Mouse (Mus musculus): ENCODE measurements around the gene Bcl3. TPM values are rescaled to one million over a fixed set of nuclear protein-coding genes. Genes with fewer than 3 reads are reported as not detected.

The Bcl3 gene
- 0.71 and 1.2 TPM in 2 replicates for polyA plus RNA-seq (2014; fragmentation: Nextera tagmentation; extraction: Ambion mirVana)

GRCm38 (mm10) chr7:19822604-19823058 is at the start of gene Bcl3:
Gene Bcl3 (minus strand): TSS chr7:19822770.
- peak within 1 kb of the TSS; percentile 48 for H3K9ac ChIP-seq (ENCODE audit: low read length)
- DNase-seq (ENCODE audit: low spot score) (no peak), ATAC-seq (ENCODE audit: insufficient number of reproducible peaks, low FRiP score, low TSS enrichment, low read depth) (no peak)
- H3K4me1 ChIP-seq (ENCODE audit: control insufficient read depth, insufficient read depth, low read length): peaks cover 13% of the 10 kb centered on the region
- H3K4me2 ChIP-seq (ENCODE audit: low read depth, severe bottlenecking): peak within 1 kb of the TSS; percentile 53
- H3K9me3 ChIP-seq (ENCODE audit: control insufficient read depth, low read length): no peaks in the 10 kb centered on the region; the same call in 1 of the 2 replicates
- H3K4me3 ChIP-seq (ENCODE audit: low read depth, low read length): peak within 1 kb of the TSS; percentile 26
- H3K27me3 ChIP-seq (ENCODE audit: control insufficient read depth, insufficient read depth, low read length): peaks cover 25% of the 10 kb centered on the region
- no peak within 1 kb of the TSS for H3K27ac ChIP-seq (replicated peaks; ENCODE audit: low read depth, low read length)
- no peaks in the 10 kb centered on the region for H3K36me3 ChIP-seq (ENCODE audit: control insufficient read depth, insufficient read depth, low read length)
- WGBS: 1% methylated on average over 24 of the region's 42 CpGs

GRCm38 (mm10) chr7:19871943-19872601 is 49.5 kb upstream of the Bcl3 start:
- Histone ChIP-seq H3K9me3 (ENCODE audit: control insufficient read depth, low read length) (no peaks in the 10 kb centered on the region), H3K4me2 (ENCODE audit: low read depth, severe bottlenecking) (no peak overlapping the region), H3K9ac (ENCODE audit: low read length) (no peak overlapping the region), H3K27me3 (ENCODE audit: control insufficient read depth, insufficient read depth, low read length) (no peaks in the 10 kb centered on the region), H3K4me3 (ENCODE audit: low read depth, low read length) (no peak overlapping the region), H3K4me1 (ENCODE audit: control insufficient read depth, insufficient read depth, low read length) (no peaks in the 10 kb centered on the region), H3K27ac (replicated peaks; ENCODE audit: low read depth, low read length) (no peak overlapping the region), H3K36me3 (ENCODE audit: control insufficient read depth, insufficient read depth, low read length) (no peaks in the 10 kb centered on the region)
- ATAC-seq (ENCODE audit: insufficient number of reproducible peaks, low FRiP score, low TSS enrichment, low read depth): no peak
- DNase-seq (ENCODE audit: low spot score): peak; percentile 46
- WGBS: 55% methylated on average over 5 of the region's 5 CpGs

- 71% methylated on average over 10 of the region's 10 CpGs for WGBS
- Histone ChIP-seq H3K9ac (ENCODE audit: low read length) (no peak overlapping the region), H3K27me3 (ENCODE audit: control insufficient read depth, insufficient read depth, low read length) (no peaks in the 10 kb centered on the region), H3K4me2 (ENCODE audit: low read depth, severe bottlenecking) (no peak overlapping the region), H3K36me3 (ENCODE audit: control insufficient read depth, insufficient read depth, low read length) (no peaks in the 10 kb centered on the region), H3K4me3 (ENCODE audit: low read depth, low read length) (no peak overlapping the region), H3K9me3 (ENCODE audit: control insufficient read depth, low read length) (no peaks in the 10 kb centered on the region), H3K4me1 (ENCODE audit: control insufficient read depth, insufficient read depth, low read length) (no peaks in the 10 kb centered on the region), H3K27ac (replicated peaks; ENCODE audit: low read depth, low read length) (no peak overlapping the region)
- DNase-seq (ENCODE audit: low spot score): no peak
- no peak for ATAC-seq (ENCODE audit: insufficient number of reproducible peaks, low FRiP score, low TSS enrichment, low read depth)
Measured at GRCm38 (mm10) chr7:19871137-19871621, 48.6 kb upstream of the Bcl3 start.

- 89% methylated on average over 16 of the region's 16 CpGs for WGBS
- Histone ChIP-seq H3K4me1 (ENCODE audit: control insufficient read depth, insufficient read depth, low read length) (no peaks in the 10 kb centered on the region), H3K4me2 (ENCODE audit: low read depth, severe bottlenecking) (no peak overlapping the region), H3K27ac (replicated peaks; ENCODE audit: low read depth, low read length) (no peak overlapping the region), H3K9me3 (ENCODE audit: control insufficient read depth, low read length) (no peaks in the 10 kb centered on the region), H3K27me3 (ENCODE audit: control insufficient read depth, insufficient read depth, low read length) (no peaks in the 10 kb centered on the region), H3K9ac (ENCODE audit: low read length) (no peak overlapping the region), H3K4me3 (ENCODE audit: low read depth, low read length) (no peak overlapping the region), H3K36me3 (ENCODE audit: control insufficient read depth, insufficient read depth, low read length) (no peaks in the 10 kb centered on the region)
- no peak for DNase-seq (ENCODE audit: low spot score)
- ATAC-seq (ENCODE audit: insufficient number of reproducible peaks, low FRiP score, low TSS enrichment, low read depth): no peak
Measured at GRCm38 (mm10) chr7:19867751-19868399, 45.3 kb upstream of the Bcl3 start.

- Histone ChIP-seq H3K4me1 (ENCODE audit: control insufficient read depth, insufficient read depth, low read length) (no peaks in the 10 kb centered on the region), H3K4me2 (ENCODE audit: low read depth, severe bottlenecking) (no peak overlapping the region), H3K27ac (replicated peaks; ENCODE audit: low read depth, low read length) (no peak overlapping the region), H3K4me3 (ENCODE audit: low read depth, low read length) (no peak overlapping the region), H3K9me3 (ENCODE audit: control insufficient read depth, low read length) (no peaks in the 10 kb centered on the region), H3K9ac (ENCODE audit: low read length) (no peak overlapping the region), H3K27me3 (ENCODE audit: control insufficient read depth, insufficient read depth, low read length) (no peaks in the 10 kb centered on the region), H3K36me3 (ENCODE audit: control insufficient read depth, insufficient read depth, low read length) (no peaks in the 10 kb centered on the region)
- WGBS: 90% methylated on average over 6 of the region's 6 CpGs
- DNase-seq (ENCODE audit: low spot score): no peak
- no peak for ATAC-seq (ENCODE audit: insufficient number of reproducible peaks, low FRiP score, low TSS enrichment, low read depth)
Measured at GRCm38 (mm10) chr7:19866490-19866889, 43.9 kb upstream of the Bcl3 start.

GRCm38 (mm10) chr7:19865246-19866036 is 42.9 kb upstream of the Bcl3 start:
- no peak overlapping the region for H3K9ac ChIP-seq (ENCODE audit: low read length)
- no peak overlapping the region for H3K4me2 ChIP-seq (ENCODE audit: low read depth, severe bottlenecking)
- H3K27me3 ChIP-seq (ENCODE audit: control insufficient read depth, insufficient read depth, low read length): no peaks in the 10 kb centered on the region
- H3K36me3 ChIP-seq (ENCODE audit: control insufficient read depth, insufficient read depth, low read length): no peaks in the 10 kb centered on the region
- no peaks in the 10 kb centered on the region for H3K4me1 ChIP-seq (ENCODE audit: control insufficient read depth, insufficient read depth, low read length)
- DNase-seq (ENCODE audit: low spot score): no peak
- ATAC-seq (ENCODE audit: insufficient number of reproducible peaks, low FRiP score, low TSS enrichment, low read depth): no peak
- H3K4me3 ChIP-seq (ENCODE audit: low read depth, low read length): no peak overlapping the region
- H3K27ac ChIP-seq (replicated peaks; ENCODE audit: low read depth, low read length): no peak overlapping the region
- WGBS: 81% methylated on average over 8 of the region's 8 CpGs
- H3K9me3 ChIP-seq (ENCODE audit: control insufficient read depth, low read length): no peaks in the 10 kb centered on the region

- no peaks in the 10 kb centered on the region for H3K27me3 ChIP-seq (ENCODE audit: control insufficient read depth, insufficient read depth, low read length)
- no peak overlapping the region for H3K9ac ChIP-seq (ENCODE audit: low read length)
- no peak for ATAC-seq (ENCODE audit: insufficient number of reproducible peaks, low FRiP score, low TSS enrichment, low read depth)
- 45% methylated on average over 2 of the region's 2 CpGs for WGBS
- H3K4me3 ChIP-seq (ENCODE audit: low read depth, low read length): no peak overlapping the region
- no peaks in the 10 kb centered on the region for H3K4me1 ChIP-seq (ENCODE audit: control insufficient read depth, insufficient read depth, low read length)
- H3K36me3 ChIP-seq (ENCODE audit: control insufficient read depth, insufficient read depth, low read length): no peaks in the 10 kb centered on the region
- no peak overlapping the region for H3K27ac ChIP-seq (replicated peaks; ENCODE audit: low read depth, low read length)
- H3K9me3 ChIP-seq (ENCODE audit: control insufficient read depth, low read length): no peaks in the 10 kb centered on the region
- no peak overlapping the region for H3K4me2 ChIP-seq (ENCODE audit: low read depth, severe bottlenecking)
- DNase-seq (ENCODE audit: low spot score): no peak
Measured at GRCm38 (mm10) chr7:19864241-19864640, 41.7 kb upstream of the Bcl3 start.

GRCm38 (mm10) chr7:19861199-19861598 is 38.6 kb upstream of the Bcl3 start, which contains the start of gene Ceacam16:
Gene Ceacam16 (minus strand): TSS chr7:19861299.
- no peak for ATAC-seq (ENCODE audit: insufficient number of reproducible peaks, low FRiP score, low TSS enrichment, low read depth)
- Histone ChIP-seq H3K9me3 (ENCODE audit: control insufficient read depth, low read length) (no peaks in the 10 kb centered on the region), H3K9ac (ENCODE audit: low read length) (no peak within 1 kb of the TSS), H3K4me3 (ENCODE audit: low read depth, low read length) (no peak within 1 kb of the TSS), H3K27me3 (ENCODE audit: control insufficient read depth, insufficient read depth, low read length) (0 out of 2 replicates have a peak, but pooled peaks cover 2% of the 10 kb centered on the region), H3K36me3 (ENCODE audit: control insufficient read depth, insufficient read depth, low read length) (no peaks in the 10 kb centered on the region), H3K4me1 (ENCODE audit: control insufficient read depth, insufficient read depth, low read length) (no peaks in the 10 kb centered on the region), H3K27ac (replicated peaks; ENCODE audit: low read depth, low read length) (no peak within 1 kb of the TSS), H3K4me2 (ENCODE audit: low read depth, severe bottlenecking) (no peak within 1 kb of the TSS)
- DNase-seq (ENCODE audit: low spot score): no peak
- 79% methylated on average over 9 of the region's 9 CpGs for WGBS

All from limb, embryonic 11.5 days (tissue).